ENCODE assay signal across 1 mouse cellular context in the genomic region with DNA sequence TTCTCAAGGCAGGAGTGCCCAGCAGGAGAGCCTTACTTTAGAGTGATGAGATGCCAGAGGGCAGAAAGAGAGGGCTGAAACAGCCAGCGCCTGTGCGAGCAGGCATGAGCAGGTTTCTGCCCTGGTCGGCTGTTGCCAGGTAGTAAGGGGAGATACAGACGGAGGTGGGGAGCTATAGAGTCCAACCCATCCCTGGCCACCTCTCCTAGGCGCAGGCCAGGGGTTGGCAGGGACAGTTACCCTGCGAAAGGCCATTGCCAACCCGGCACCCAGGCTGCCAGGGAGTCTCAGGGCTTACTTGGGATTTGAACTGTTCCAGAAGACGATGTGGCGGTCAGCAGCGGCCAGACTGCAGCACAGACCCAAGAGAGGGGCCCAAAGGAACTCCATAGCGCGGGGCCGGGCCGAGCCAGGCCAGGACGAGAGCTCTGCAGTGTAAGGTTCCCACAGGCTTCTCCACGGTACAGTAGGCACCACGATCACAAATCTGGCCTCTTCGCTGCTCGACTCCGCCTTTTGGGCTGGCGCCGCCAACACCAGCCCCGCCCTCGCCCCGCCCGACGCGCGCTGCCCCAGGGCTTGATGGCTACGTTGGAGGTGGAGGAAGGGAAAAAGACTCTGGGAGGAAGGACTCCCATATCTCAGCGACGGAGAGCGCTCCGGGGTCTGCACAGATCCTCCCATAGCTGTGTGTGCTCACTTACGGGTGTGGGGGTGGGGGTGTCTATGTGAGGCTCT.
TF ChIP-seq lines count a peak whose summit lies in the region.

No protein-coding gene starts in this region.

TF ChIP-seq in C2C12, 6 proteins besides CTCF, POLR2A, EP300 and RAD21:
- no peak for TF ChIP-seq MYOG (IDR thresholded peaks at IDR 0.05; ENCODE audit: control insufficient read depth, extremely low read depth, insufficient read length)
- TF ChIP-seq FOSL1 (IDR thresholded peaks at IDR 0.05; ENCODE audit: insufficient read depth, low read length, poor library complexity, severe bottlenecking): no peak
- no peak for TF ChIP-seq CEBPB (IDR thresholded peaks at IDR 0.05; ENCODE audit: low read depth)
- no peak for TF ChIP-seq MYOD1 (IDR thresholded peaks at IDR 0.05; ENCODE audit: control insufficient read depth, insufficient read length, low read depth)
- TF ChIP-seq USF1 (IDR thresholded peaks at IDR 0.05; ENCODE audit: low read depth): no peak
- no peak for TF ChIP-seq MAX (IDR thresholded peaks at IDR 0.05)
